Mouse (Mus musculus): ENCODE measurements around the gene Slc25a43.
A peak's percentile ranks its signal among the peaks of the same experiment; 100 is the strongest.
"Not testable (repeated sequence)": the region's sequence is repeated elsewhere in the genome, so short reads cannot be mapped to it uniquely, and the experiment has no call there.

The Slc25a43 gene

DNA sequence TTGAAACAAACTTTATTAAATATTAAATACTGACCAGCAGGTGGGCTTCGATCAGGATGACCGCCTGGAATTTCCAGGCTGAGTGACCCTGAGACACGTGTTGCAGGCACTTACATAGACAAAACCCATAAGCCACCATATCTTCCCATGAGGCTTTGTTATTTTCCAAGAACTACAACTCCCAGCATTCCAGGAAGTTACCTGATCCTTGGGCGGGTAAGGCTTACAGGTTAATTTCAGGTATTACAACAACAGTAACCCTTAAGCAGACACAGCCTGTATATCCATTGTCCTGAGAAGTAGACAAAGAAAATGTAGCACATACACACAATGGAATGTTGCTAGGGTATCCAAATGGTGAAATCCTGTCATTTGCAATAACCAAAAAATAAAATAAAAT, 45.9 kb downstream of the Slc25a43 start:
- DNase-seq (ENCODE audit: low spot score): no peak

- DNase-seq (ENCODE audit: low spot score): no peak
Observed at GRCm38 (mm10) chrX:36794571-36794970, 51.1 kb downstream of the Slc25a43 start.

- peak; percentile 89 for DNase-seq (ENCODE audit: low spot score)
Observed at GRCm38 (mm10) chrX:36795424-36796162, 52.1 kb downstream of the Slc25a43 start, which contains the start of gene Slc25a5. Gene Slc25a5 (plus strand): TSS chrX:36795651.

DNA sequence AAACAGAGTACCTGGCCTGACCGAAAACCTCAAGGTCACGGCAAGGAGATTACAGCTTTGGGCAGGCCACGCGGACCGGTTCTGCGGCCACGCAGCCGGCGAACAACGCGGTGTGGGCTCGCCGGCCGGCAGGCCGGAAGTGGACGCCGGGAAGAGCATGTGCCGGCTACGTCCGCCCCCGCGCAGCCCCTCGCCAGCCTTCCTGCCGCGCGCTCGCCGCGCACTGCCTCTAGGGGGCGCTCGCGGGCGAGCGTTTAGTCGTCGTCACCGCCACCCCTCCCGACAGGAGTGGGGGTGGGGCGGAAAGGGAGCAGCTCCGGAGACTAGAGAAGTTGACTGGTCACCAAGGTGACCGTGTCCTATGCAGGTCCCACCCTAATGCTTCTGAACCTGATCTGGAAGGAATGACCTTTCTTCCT, 52.7 kb downstream of the Slc25a43 start:
- DNase-seq (ENCODE audit: low spot score): peak; percentile 80

DNA sequence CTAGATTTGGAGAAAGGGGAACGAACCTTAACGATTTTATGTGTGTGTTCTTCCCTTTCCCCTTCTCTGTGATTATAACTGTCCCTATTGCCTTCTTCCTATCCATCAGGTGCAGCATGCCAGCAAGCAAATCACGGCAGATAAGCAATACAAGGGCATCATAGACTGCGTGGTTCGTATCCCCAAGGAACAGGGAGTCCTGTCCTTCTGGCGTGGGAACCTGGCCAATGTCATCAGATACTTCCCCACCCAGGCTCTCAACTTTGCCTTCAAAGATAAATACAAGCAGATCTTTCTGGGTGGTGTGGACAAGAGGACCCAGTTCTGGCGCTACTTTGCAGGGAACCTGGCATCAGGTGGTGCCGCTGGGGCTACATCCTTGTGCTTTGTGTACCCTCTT, 53.3 kb downstream of the Slc25a43 start:
- not testable (repeated sequence) for DNase-seq (ENCODE audit: low spot score)

- no peak for DNase-seq (ENCODE audit: low spot score)
Observed at GRCm38 (mm10) chrX:36799131-36799879, 55.8 kb downstream of the Slc25a43 start.

DNA sequence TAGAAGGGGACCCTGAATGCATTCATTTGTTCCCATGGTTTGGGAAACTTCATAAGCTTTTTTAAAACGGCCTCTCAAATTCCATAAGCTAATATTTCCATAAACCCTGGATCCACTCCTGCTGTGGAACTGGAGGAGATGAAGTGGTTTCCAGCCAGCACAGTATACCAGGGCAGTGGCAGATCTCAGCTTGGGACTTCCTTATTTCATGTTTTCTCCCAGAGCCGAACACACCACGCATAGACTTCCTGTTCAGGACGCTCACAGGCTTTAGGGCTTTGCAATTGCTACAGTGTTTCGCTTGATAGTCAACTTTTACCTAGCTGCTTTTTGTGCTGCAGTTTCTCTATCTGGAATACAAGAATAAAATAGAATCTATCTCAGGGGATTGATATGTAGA, 59.7 kb downstream of the Slc25a43 start:
- DNase-seq (ENCODE audit: low spot score): no peak

DNA sequence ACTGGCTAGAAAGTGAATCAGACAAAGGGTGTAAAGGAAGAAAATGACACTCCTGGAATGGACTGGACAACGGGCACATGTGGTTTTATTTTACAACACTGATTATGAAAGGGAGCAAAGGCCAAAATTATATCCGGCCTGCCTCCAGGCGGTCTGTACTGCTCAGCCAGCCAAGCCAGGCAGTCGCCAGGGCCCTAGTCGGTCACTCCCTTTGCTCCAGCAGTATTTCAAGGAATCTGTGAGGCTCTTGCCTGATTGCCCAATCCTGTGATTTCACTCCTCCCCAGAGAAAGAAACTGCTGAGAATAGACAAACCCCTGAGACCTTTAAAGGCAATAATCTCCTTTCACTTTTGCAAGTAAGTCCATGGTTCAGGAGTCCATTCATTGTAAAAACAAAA, 60.7 kb downstream of the Slc25a43 start:
- DNase-seq (ENCODE audit: low spot score): peak; percentile 55

- no peak for DNase-seq (ENCODE audit: low spot score)
Observed at GRCm38 (mm10) chrX:36805466-36806235, 62.2 kb downstream of the Slc25a43 start.

DNA sequence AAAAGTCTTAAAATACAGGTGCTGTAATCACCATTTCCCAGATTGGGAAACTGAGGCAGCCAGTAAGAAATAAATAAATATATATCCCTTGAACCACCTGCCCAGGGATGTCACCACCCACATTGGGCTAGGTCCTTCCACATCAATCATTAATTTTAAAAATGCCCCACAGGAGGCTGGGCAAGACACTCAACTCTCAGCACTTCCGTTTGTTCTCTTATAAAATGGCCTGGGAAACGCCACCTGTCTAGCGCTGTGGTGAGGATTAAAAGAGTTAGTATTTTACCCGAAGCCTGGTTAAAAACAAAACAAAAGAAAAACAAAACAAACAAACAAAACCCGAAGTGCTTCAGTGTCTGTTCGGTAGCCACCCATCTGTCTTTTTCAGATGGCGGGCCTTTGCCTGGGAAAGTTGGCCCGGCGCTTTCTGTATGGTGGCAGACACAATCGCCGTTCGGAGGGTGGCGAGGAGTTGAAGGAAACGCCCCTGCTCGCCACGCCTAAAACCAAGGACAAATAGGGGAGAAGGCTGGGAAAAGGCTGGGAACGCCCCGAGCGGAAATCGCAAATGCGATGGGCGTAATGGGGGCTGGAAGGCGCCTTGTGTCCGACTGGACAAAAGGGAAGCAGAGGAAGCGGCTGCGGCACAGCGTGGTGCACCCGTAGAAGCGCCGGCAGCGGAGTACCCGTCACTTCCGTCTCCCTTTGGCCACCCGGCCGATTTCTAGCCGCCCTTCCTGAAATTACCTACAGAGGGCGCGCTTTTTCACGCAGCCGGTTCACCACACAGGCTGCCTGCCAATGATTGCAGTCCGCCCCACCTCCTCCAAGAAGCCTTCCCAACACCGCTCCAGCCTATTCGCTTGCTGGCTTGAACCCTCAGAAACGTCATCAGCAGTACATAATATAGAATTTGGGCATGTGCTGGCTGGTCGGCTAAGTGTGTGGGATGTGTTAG, 64.2 kb downstream of the Slc25a43 start:
- peak; percentile 94 for DNase-seq (ENCODE audit: low spot score)

- DNase-seq (ENCODE audit: low spot score): no peak
Observed at GRCm38 (mm10) chrX:36808318-36808683, 64.8 kb downstream of the Slc25a43 start.

- no peak for DNase-seq (ENCODE audit: low spot score)
Observed at GRCm38 (mm10) chrX:36811377-36811776, 67.9 kb downstream of the Slc25a43 start.

DNA sequence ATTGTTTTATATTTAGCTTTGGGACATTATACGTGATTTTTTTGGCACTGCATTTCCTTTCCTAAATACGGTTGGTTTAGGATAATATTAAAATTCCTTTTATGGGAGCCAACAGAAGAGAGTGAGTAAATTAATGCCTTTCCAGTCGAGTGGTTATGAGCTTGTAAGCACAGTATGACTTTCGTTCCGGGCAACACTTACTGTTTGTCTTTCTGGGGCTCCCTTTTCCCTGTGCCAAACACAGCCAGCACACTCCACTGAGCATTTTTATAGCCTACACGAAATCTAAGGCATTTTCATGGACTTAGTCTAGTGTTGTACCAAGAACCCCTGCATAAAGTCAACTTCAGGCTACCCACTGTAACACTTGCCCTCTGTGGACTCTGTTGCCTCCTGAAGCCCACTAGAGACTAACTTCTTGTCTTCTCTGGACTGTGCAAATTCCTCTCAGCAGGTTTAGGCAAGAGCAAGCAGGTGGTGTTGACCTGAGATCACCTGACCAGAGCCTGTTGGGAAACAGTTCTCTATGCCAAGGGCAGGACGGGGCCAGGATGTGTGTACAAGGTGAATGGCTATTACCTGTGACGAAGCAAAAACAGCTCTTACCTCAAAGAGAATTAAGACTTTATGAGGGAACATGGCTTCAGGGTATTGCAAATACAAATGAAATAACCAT, 70.8 kb downstream of the Slc25a43 start:
- DNase-seq (ENCODE audit: low spot score): peak; percentile 71

DNA sequence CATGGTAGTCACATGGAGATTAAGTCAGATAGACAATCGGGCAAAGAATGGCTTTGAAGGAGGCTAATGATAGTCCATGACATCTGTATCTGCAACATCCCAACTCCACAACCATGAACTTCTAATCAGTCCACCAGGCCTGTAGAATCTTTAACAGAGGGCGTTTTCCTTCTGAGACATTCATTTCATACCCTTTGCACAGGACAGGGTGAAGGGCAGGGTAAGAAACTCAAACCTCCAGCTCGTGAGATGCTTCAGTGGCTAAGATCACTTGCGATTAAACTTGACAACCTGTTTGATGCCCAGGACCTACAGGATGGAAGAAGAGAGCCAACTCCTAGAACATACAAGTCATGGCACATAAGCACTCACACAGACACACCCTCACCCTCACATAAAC, 71.6 kb downstream of the Slc25a43 start:
- no peak for DNase-seq (ENCODE audit: low spot score)

DNA sequence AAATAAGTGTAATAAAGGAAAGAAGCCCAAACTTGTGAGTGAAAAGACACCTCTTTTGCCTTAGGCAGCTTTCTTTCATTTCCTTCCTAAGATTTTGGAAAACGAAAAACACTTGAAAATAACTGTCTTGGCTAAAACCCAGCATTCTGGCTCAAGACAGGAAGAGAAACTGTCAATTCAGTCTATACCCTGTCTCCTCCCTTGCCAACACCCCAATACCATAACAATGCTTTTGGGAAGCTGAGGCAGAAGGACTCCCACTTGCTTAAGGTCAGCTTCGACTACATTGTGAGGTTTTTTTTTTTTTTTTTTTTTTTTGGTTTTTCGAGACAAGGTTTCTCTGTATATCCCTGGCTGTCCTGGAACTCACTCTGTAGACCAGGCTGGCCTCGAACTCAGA, 72.0 kb downstream of the Slc25a43 start:
- no peak for DNase-seq (ENCODE audit: low spot score)

DNA sequence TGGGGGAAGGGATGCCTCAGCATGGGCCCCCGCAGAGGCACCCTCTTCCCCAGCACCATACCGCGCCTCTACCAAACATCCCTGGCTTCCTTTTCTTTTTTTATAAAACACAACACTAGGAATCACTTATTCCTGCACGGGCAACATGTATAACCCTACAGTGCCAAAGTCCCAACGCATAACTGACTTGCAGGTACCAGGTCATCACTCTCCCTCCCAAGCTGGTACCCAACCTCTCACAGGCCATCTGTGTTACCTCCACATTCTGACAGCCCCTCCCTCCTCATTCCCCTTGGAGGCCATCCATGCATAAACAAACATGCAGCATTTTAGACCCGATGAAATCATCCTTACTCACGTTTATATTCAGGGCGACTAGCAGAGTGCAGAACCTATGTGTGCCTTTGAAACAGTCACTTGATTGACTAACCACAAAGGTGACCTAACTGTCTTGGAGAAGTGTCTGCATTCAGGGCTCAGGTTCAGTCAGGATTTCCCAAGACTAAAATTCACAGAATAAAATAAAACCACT, 73.0 kb downstream of the Slc25a43 start:
- DNase-seq (ENCODE audit: low spot score): no peak

DNA sequence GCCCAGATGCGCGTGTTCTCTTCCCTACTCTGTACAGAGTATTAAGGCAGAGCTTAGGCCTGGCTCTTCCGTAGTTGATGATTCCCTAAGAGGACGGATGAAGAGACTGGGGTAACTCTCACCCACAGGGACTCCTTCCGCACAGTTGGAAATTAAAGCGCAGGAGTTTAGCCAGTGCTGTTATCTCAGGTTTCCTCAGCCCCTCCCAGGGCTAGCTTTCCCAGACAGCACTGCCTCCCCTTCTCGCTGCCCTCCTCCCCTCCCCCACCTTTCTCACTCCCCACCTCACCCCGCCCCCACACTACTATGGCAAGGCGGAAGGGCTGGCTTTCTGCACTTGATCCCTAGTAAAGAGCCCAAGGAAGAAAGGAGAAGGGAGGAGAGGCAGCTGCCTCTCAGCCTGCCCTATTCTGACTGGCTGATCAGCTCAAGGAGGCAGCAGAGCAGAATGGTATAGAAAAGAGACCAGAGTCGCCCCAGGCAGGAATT, 73.5 kb downstream of the Slc25a43 start:
- DNase-seq (ENCODE audit: low spot score): no peak

DNA sequence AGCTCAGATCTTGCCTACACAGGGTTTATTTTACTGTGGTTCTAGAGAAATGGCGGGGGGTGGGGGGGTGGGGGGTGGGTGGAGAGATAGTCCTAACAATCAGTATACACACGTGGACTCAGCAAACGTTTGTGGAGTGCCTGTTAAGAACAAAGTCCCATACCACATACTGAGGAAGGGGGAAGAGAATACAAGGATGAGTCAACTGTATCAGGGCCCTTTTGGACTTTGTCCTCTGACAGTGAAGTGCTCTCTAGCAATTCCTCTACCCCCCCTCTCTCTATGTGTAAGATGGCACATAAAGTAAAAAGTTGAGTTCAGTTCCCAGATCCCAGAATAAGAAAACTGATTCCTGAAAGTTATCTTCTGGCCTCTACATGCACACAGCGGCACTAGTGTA, 76.1 kb downstream of the Slc25a43 start:
- no peak for DNase-seq (ENCODE audit: low spot score)

DNA sequence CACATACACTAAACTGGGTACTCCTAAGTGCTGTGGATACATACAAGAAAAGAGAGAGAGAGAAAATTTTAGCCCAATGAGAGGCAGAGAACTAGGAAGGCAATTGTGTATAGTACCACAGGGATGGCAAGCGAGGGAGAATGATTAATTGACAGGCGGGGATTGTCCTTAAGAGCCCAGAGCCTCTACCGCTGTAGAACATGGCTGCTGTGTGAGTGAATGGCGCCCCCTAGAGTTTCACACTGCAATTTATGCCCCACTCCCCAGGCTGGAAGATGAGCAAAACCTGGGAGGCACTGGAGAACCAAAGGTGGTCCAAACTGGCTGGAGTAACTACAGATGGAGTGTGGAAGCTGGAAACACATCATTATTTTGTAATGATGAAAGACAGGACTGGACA, 76.7 kb downstream of the Slc25a43 start:
- peak; percentile 66 for DNase-seq (ENCODE audit: low spot score)

- DNase-seq (ENCODE audit: low spot score): no peak
Observed at GRCm38 (mm10) chrX:36823932-36824711, 80.7 kb downstream of the Slc25a43 start.
